Mouse (Mus musculus): ENCODE results near the gene Ank3.

Ank3 gene

GRCm38 (mm10) chr10:69710802-69711201 lies 312.2 kb downstream of the Ank3 start:
- no peak for DNase-seq (ENCODE audit: low read depth, low spot score)

DNA sequence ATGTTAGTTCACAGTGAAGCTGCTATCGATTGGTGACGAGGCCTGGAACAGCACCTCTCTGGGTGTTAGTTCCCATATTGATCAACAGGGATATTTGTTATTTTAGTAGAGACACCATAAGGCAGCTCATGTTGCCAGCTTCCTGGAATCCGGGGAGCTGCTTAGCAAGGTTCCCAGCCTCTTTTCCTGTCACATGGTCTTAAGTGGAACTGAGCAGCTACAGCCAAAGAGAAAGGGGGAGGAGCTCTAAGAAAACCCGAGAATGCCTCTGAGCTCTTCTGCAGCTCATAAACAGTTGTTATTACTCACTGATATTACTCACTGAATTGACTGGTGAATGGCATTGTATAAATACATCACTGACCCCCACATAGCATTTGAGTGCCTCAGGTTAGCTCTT lies 318.3 kb downstream of the Ank3 start:
- DNase-seq (ENCODE audit: low read depth, low spot score) = no peak

DNA sequence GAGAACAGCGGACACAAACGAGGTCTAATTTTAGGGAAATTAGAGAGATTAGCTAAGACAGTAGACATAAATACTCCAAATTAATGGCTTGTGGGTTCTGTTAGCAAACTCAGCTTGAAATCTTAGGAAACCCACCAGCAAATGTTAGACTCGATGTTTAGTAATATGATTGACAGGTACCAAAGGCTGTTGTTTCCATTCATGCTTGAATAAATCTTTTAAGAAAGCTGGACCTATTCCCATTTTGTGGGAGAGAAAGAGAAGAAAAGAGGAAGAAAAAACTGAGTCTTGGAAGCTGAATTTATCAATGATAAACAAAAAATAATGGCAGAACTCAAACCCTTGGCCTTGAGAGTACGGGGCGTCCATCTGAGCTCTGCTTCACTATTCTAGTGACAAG lies 320.8 kb downstream of the Ank3 start:
- DNase-seq (ENCODE audit: low read depth, low spot score) = no peak

- DNase-seq (ENCODE audit: low read depth, low spot score) = no peak
Observed at GRCm38 (mm10) chr10:69719901-69720415, 321.4 kb downstream of the Ank3 start.

DNA sequence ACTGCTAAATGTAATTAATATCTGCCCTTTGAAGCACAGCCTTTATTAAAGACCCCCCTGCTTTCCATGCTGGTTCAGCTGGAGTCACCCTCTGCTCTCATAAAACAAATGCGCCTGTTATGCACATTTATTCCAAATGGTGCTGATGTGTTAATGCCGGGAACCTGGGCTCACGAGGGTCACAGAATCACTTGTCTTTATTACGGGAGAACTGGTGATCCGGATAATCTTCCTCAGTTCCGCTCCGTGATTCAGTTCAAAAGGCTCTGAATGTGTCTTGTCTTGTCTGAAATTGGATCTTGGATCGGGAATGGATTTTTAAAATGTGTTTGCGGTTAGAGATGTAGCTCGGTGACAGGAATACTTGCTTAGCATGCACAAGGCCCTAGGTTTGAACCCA lies 321.9 kb downstream of the Ank3 start:
- DNase-seq (ENCODE audit: low read depth, low spot score) = no peak

DNA sequence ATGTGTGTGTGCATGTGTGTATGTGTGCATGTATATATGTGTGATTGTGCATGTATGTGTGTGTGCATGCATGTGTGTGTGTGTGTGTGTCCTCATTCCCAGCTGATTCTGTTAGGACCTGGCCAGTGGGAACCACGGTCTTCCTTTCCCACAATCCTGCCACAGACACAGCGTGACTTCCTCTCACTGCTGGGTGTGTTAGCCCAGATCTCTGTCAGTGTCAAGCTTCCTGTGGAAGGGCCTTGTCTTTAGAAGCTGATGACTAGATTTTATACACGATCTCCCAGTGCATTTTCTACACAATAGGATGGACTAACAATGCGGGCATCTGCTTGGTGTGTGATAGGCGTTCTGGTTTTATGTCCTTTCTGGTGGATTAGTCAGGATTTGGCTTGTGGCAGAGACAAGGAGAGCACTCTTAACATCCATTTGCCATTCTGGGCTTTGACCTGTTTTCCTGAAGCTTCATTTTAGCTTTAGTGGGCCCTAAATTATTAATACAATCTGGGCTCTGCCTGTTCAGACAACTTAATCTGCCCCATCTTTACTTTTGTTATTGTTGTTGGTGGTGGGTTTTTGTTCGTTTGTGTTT lies 322.4 kb downstream of the Ank3 start:
- DNase-seq (ENCODE audit: low read depth, low spot score) = no peak

DNA sequence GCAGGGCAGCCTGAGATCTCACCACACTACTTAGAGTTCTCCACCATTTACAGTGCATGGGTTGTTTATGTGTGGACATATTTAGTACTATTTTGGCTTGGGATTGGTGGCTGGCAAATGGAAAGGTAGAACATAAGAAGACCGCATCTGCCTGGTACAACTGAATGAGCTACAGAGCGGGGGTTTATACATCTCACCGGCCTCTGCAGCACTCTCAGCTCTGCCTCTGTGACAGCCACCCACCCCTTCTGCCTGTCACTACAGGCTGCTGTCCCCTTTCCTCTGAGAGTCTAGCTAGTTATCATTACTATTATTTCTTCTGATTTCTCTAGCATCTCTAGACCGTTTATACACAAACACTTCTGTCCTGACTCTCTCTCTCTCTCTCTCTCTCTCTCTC lies 325.6 kb downstream of the Ank3 start:
- no peak for DNase-seq (ENCODE audit: low read depth, low spot score)

- no peak for DNase-seq (ENCODE audit: low read depth, low spot score)
Observed at GRCm38 (mm10) chr10:69725078-69725477, 326.5 kb downstream of the Ank3 start.

- DNase-seq (ENCODE audit: low read depth, low spot score) = no peak
Observed at GRCm38 (mm10) chr10:69726265-69726664, 327.7 kb downstream of the Ank3 start.

DNA sequence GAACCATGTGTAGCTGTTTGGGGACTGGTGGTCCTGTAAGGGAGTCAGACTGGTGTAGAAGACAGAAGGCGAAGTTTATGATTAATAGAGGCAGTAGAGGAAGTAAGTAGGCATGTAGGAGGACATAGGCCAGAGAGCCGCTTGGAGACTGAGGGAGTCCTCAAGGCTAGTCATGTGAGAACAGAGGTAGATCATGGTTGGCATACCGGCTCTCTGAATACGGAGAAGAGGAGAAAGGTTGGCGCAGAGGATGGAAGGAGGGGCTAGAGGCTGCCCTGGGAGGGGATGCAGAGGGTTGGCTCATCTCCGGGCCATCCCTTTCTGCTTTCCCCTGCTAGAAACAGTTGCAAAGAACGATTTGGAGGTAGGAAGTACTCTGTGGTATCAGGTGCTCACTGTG lies 328.2 kb downstream of the Ank3 start:
- DNase-seq (ENCODE audit: low read depth, low spot score) = no peak

DNA sequence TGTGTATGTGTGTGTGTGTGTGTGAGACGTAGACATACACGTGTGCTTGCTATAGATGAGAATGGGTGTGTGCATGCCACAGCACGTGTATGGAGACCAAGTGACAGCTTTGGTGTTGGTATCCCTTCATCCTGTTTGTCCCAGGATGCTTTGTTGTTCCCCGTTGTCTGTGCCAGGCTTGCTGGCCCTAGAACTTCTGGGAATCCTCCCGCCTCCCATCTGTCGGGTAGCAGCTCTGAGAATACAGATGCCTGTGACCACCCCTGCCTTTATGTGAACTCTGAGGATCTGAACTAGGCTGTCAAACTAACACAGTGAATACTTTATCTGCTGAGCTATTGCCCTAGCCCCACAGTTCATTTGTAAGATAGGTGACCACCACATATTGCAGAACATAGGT lies 330.3 kb downstream of the Ank3 start:
- DNase-seq (ENCODE audit: low read depth, low spot score) = no peak

- no peak for DNase-seq (ENCODE audit: low read depth, low spot score)
Observed at GRCm38 (mm10) chr10:69730351-69730871, 331.8 kb downstream of the Ank3 start.

GRCm38 (mm10) chr10:69731341-69731740 lies 332.8 kb downstream of the Ank3 start:
- no peak for DNase-seq (ENCODE audit: low read depth, low spot score)

GRCm38 (mm10) chr10:69731863-69732262 lies 333.3 kb downstream of the Ank3 start:
- no peak for DNase-seq (ENCODE audit: low read depth, low spot score)

- DNase-seq (ENCODE audit: low read depth, low spot score) = no peak
Observed at GRCm38 (mm10) chr10:69736241-69736640, 337.7 kb downstream of the Ank3 start.

- no peak for DNase-seq (ENCODE audit: low read depth, low spot score)
Observed at GRCm38 (mm10) chr10:69738741-69739271, 340.2 kb downstream of the Ank3 start.

DNA sequence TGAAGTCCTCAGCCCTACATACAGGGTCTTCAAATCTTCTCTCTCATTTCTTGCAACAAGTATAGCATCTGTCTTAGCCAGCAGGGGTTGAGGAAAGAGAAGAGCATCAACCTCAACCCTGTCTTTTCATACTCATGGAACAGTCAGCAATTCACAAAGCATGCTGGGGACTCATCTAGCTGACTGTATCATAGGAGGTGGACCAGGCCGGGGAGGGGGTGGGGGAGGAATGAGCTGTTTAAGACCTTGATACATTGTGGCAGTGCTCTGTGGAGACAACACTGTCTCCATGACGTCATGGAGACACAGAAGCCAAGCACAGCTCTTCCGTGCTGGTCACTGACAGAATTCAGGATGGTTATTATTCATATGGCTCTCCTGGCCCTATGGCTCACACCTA lies 344.0 kb downstream of the Ank3 start:
- DNase-seq (ENCODE audit: low read depth, low spot score) = no peak

DNA sequence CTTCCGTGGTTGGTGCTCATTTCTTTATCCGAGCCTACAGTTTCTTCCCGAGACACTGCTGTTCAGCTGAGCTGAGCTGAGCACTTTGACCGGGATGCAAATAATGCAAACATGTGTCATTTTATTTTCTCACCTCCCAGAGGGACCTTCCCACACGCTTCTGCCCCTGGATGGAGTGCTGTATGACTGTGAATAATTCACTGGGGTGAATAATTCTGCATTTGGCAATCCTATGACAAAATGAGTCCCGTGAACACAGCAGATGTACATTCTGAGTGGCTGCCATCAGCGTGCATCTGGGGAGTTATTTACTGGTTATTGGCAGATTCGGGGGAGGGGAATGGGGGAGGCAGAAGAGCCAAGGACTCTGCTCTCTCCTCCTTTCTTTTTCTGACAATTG lies 345.6 kb downstream of the Ank3 start:
- no peak for DNase-seq (ENCODE audit: low read depth, low spot score)

- no peak for DNase-seq (ENCODE audit: low read depth, low spot score)
Observed at GRCm38 (mm10) chr10:69744871-69745270, 346.3 kb downstream of the Ank3 start.

- no peak for DNase-seq (ENCODE audit: low read depth, low spot score)
Observed at GRCm38 (mm10) chr10:69746322-69746721, 347.7 kb downstream of the Ank3 start.

GRCm38 (mm10) chr10:69746730-69747129 lies 348.2 kb downstream of the Ank3 start:
- no peak for DNase-seq (ENCODE audit: low read depth, low spot score)

DNA sequence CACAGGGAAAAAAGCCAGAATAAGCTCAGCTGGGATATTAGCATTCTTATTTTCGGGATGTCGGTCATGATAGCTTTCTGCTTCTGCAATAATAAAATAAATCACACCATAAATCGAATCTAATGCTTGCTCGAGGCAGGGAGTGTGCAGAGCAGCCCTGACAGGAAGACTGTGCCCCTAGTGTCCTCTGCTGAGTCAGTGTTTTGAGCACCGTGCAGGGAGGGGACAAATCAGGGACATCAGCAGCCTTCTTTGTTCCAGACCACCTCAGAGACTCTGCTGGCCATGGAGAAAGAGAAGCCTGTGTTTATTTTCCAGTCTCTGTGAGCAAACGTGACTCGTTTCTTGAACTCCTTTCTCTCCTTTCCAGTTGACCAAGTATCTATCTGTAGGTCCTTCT lies 352.8 kb downstream of the Ank3 start:
- DNase-seq (ENCODE audit: low read depth, low spot score) = no peak

GRCm38 (mm10) chr10:69753464-69753863 lies 354.9 kb downstream of the Ank3 start:
- no peak for DNase-seq (ENCODE audit: low read depth, low spot score)

Data from CD4-positive helper T cell, adult 2 months (primary cell).